Mouse (Mus musculus) bone marrow macrophage, adult 2 months (primary cell): Measurements from ENCODE around the gene Arhgap21.

Experiments used
- CTCF ChIP-seq: IDR thresholded peaks from 2 replicates; pipeline ENCODE4 v1.5.1; 2012; ENCODE audit warnings: low read depth, mild to moderate bottlenecking, low read length, moderate library complexity
- POLR2A ChIP-seq: IDR thresholded peaks from 2 replicates; pipeline ENCODE4 v1.6.1; 2012; ENCODE audit warnings: mild to moderate bottlenecking, low read depth, low read length, borderline replicate concordance

- no peak for TF ChIP-seq POLR2A
- no peak for TF ChIP-seq CTCF
Observed at GRCm38 (mm10) chr2:20949168-20949567, 19.5 kb downstream of the Arhgap21 start.
